Mouse (Mus musculus) lung, postnatal 0 days (tissue): Measurements from ENCODE around the gene Nek6. TPM values are rescaled to one million over a fixed set of nuclear protein-coding genes. Genes with fewer than 3 reads are reported as not detected.

Source experiments
- ATAC-seq: fragments of 200-750 bp; cut with Nextera tagmentation; 2 replicates; pipeline ENCODE4 v1.8.0; 2017; ENCODE audit warnings: moderate library complexity
- DNase-seq: peaks from one replicate; pipeline ENCODE4 v3.0.0-alpha.2; 2016; ENCODE audit warnings: low spot score
- H3K27ac ChIP-seq: fragments of 300-500 bp; sonication (generic); 2 replicates; pipeline ENCODE4 v1.5.1; 2014; ENCODE audit warnings: antibody characterized with exemption, mild to moderate bottlenecking, low read length, mixed read lengths
- H3K27me3 ChIP-seq: fragments of 300-500 bp; sonication (generic); replicated peaks from 2 replicates; pipeline ENCODE4 v1.6.1; 2014; ENCODE audit warnings: low read length, mixed read lengths; ENCODE audit not compliant: insufficient read depth
- H3K36me3 ChIP-seq: fragments of 300-500 bp; sonication (generic); 2 replicates; pipeline ENCODE4 v1.6.1; 2014; ENCODE audit warnings: low read length, mixed read lengths; ENCODE audit not compliant: insufficient read depth
- H3K4me1 ChIP-seq: fragments of 300-500 bp; sonication (generic); 2 replicates; pipeline ENCODE4 v1.6.1; 2014; ENCODE audit warnings: antibody characterized with exemption, low read depth, low read length, mixed read lengths; ENCODE audit not compliant: insufficient read depth
- H3K4me2 ChIP-seq: fragments of 300-500 bp; sonication (generic); replicated peaks from 2 replicates; pipeline ENCODE4 v1.6.1; 2014; ENCODE audit warnings: low read depth, mild to moderate bottlenecking, low read length, moderate library complexity, mixed read lengths
- H3K4me3 ChIP-seq: fragments of 300-500 bp; sonication (generic); 2 replicates; pipeline ENCODE4 v1.5.1; 2014; ENCODE audit warnings: low read depth, low read length
- H3K9ac ChIP-seq: fragments of 300-500 bp; sonication (generic); replicated peaks from 2 replicates; pipeline ENCODE4 v1.6.1; 2014; ENCODE audit warnings: low read depth, mild to moderate bottlenecking
- H3K9me3 ChIP-seq: fragments of 300-500 bp; sonication (generic); 2 replicates; pipeline ENCODE4 v1.6.1; 2016; ENCODE audit warnings: low read length, mixed read lengths
- CTCF ChIP-seq: IDR thresholded peaks from 2 replicates; pipeline ENCODE4 v1.5.1; 2016; ENCODE audit warnings: antibody characterized with exemption, mild to moderate bottlenecking
- EP300 ChIP-seq: IDR thresholded peaks from 2 replicates; pipeline ENCODE4 v1.6.1; 2016; ENCODE audit warnings: antibody characterized with exemption, mild to moderate bottlenecking, control low read depth
- WGBS: fragments of 180-500 bp; shearing (Covaris S2); extraction: QIAGEN DNeasy Blood & Tissue Kit; methylation state at CpG from one replicate; pipeline ENCODE4 v1.1.7; 2014; 5-methylcytosine and 5-hydroxymethylcytosine counted together
- polyA plus RNA-seq: library from polyadenylated mRNA; unstranded; fragments of >200 nt; fragmentation: Nextera tagmentation; extraction: Ambion mirVana; gene quantifications from 2 replicates; pipeline ENCODE4 v1.2.1, GENCODE M21; 2015

Gene Nek6
- 57.8 and 69.4 TPM in 2 replicates for polyA plus RNA-seq

GRCm38 (mm10) chr2:38511487-38512307, at the start of gene Nek6:
Gene Nek6, plus strand, starts transcription at chr2:38511643.
- no peak for TF ChIP-seq CTCF
- TF ChIP-seq EP300: no peak
- H3K9ac ChIP-seq: peak within 1 kb of the TSS; percentile 79
- DNase-seq: peak; percentile 69
- peak within 1 kb of the TSS; percentile 79 for H3K4me2 ChIP-seq
- ATAC-seq: peak; percentile 71
- peak within 1 kb of the TSS; percentile 92 for H3K27ac ChIP-seq
- no peaks in the 10 kb centered on the region for H3K27me3 ChIP-seq
- peaks cover 20% of the 10 kb centered on the region for H3K4me1 ChIP-seq
- H3K4me3 ChIP-seq: peak within 1 kb of the TSS; percentile 85
- H3K9me3 ChIP-seq: no peaks in the 10 kb centered on the region
- WGBS: under 1% methylated on average over 81 of the region's 90 CpGs
- no peaks in the 10 kb centered on the region for H3K36me3 ChIP-seq

- H3K4me1 ChIP-seq: no peaks in the 10 kb centered on the region; the same call in 1 of the 2 replicates
These were observed 49.1 kb upstream of the Nek6 start for GRCm38 (mm10) chr2:38462323-38462722.

GRCm38 (mm10) chr2:38468845-38469244, 42.6 kb upstream of the Nek6 start:
- H3K9me3 ChIP-seq: no peaks in the 10 kb centered on the region
- H3K4me1 ChIP-seq: no peaks in the 10 kb centered on the region
- no peak overlapping the region for H3K27ac ChIP-seq
- DNase-seq (no peak), ATAC-seq (no peak)
- TF ChIP-seq CTCF (no peak), EP300 (no peak)
- WGBS: 82% methylated on average over 4 of the region's 4 CpGs
- no peak overlapping the region for H3K4me2 ChIP-seq
- H3K9ac ChIP-seq: no peak overlapping the region
- no peaks in the 10 kb centered on the region for H3K27me3 ChIP-seq
- H3K36me3 ChIP-seq: no peaks in the 10 kb centered on the region
- H3K4me3 ChIP-seq: no peak overlapping the region

More at GRCm38 (mm10) chr2:38462323-38462722, 49.1 kb upstream of the Nek6 start:
- Histone ChIP-seq H3K9me3 (no peaks in the 10 kb centered on the region), H3K27ac (no peak overlapping the region), H3K4me2 (no peak overlapping the region), H3K4me3 (no peak overlapping the region), H3K27me3 (no peaks in the 10 kb centered on the region), H3K9ac (no peak overlapping the region), H3K36me3 (no peaks in the 10 kb centered on the region)
- DNase-seq (no peak), ATAC-seq (no peak)
- WGBS: 72% methylated on average over 3 of the region's 3 CpGs
- TF ChIP-seq CTCF (no peak), EP300 (no peak)

- peak; percentile 25; the same call in 1 of the 2 replicates for ATAC-seq
These were observed 39.7 kb upstream of the Nek6 start for GRCm38 (mm10) chr2:38471745-38472144.

GRCm38 (mm10) chr2:38472829-38473228, 38.6 kb upstream of the Nek6 start:
- Histone ChIP-seq H3K27ac (no peak overlapping the region), H3K4me3 (no peak overlapping the region), H3K4me1 (no peaks in the 10 kb centered on the region), H3K9ac (no peak overlapping the region), H3K27me3 (no peaks in the 10 kb centered on the region), H3K9me3 (no peaks in the 10 kb centered on the region), H3K36me3 (no peaks in the 10 kb centered on the region), H3K4me2 (no peak overlapping the region)
- DNase-seq (no peak), ATAC-seq (peak; percentile 41; the same call in 1 of the 2 replicates)
- no peak for TF ChIP-seq EP300
- TF ChIP-seq CTCF: no peak

More at GRCm38 (mm10) chr2:38471745-38472144, 39.7 kb upstream of the Nek6 start:
- Histone ChIP-seq H3K4me2 (no peak overlapping the region), H3K4me3 (no peak overlapping the region), H3K27me3 (no peaks in the 10 kb centered on the region), H3K4me1 (no peaks in the 10 kb centered on the region), H3K9ac (no peak overlapping the region), H3K36me3 (no peaks in the 10 kb centered on the region), H3K9me3 (no peaks in the 10 kb centered on the region), H3K27ac (no peak overlapping the region)
- 57% methylated on average over 5 of the region's 5 CpGs for WGBS
- DNase-seq: no peak
- no peak for TF ChIP-seq CTCF
- peak; percentile 26; the same call in 1 of the 2 replicates for TF ChIP-seq EP300

GRCm38 (mm10) chr2:38476871-38477496, 34.5 kb upstream of the Nek6 start:
- Histone ChIP-seq H3K9ac (no peak overlapping the region), H3K36me3 (no peaks in the 10 kb centered on the region), H3K4me2 (no peak overlapping the region), H3K9me3 (no peaks in the 10 kb centered on the region), H3K4me3 (no peak overlapping the region), H3K27ac (no peak overlapping the region), H3K27me3 (no peaks in the 10 kb centered on the region), H3K4me1 (no peaks in the 10 kb centered on the region)
- no peak for DNase-seq
- TF ChIP-seq EP300: no peak
- TF ChIP-seq CTCF: no peak
- WGBS: 76% methylated on average over 9 of the region's 9 CpGs
- no peak for ATAC-seq
